Mouse (Mus musculus) hindbrain, embryonic 15.5 days (tissue): ENCODE results near the gene Cript. TPM values are rescaled to one million over a fixed set of nuclear protein-coding genes. Genes with fewer than 3 reads are reported as not detected.
A peak's percentile ranks its signal among the peaks of the same experiment; 100 is the strongest.

Experiments used
- ATAC-seq: fragments of 200-750 bp; cut with Nextera tagmentation; 2 replicates; pipeline ENCODE4 v1.8.0; 2017; ENCODE audit warnings: low read depth, moderate number of reproducible peaks, moderate TSS enrichment; ENCODE audit not compliant: low FRiP score
- H3K27ac ChIP-seq: fragments of 300-500 bp; sonication (generic); replicated peaks from 2 replicates; pipeline ENCODE4 v1.5.1; 2015; ENCODE audit warnings: mild to moderate bottlenecking, inconsistent platforms
- H3K27me3 ChIP-seq: fragments of 300-500 bp; sonication (generic); 2 replicates; pipeline ENCODE4 v1.6.1; 2015; ENCODE audit warnings: control low read depth, inconsistent platforms
- H3K36me3 ChIP-seq: fragments of 300-500 bp; sonication (generic); 2 replicates; pipeline ENCODE4 v1.6.1; 2015; ENCODE audit warnings: control low read depth, inconsistent platforms
- H3K4me1 ChIP-seq: fragments of 300-500 bp; sonication (generic); replicated peaks from 2 replicates; pipeline ENCODE4 v1.6.1; 2015; ENCODE audit warnings: control low read depth, inconsistent platforms
- H3K4me2 ChIP-seq: fragments of 300-500 bp; sonication (generic); 2 replicates; pipeline ENCODE4 v1.6.1; 2015; ENCODE audit warnings: moderate library complexity, mild to moderate bottlenecking, inconsistent platforms
- H3K4me3 ChIP-seq: fragments of 300-500 bp; sonication (generic); 2 replicates; pipeline ENCODE4 v1.5.1; 2015; ENCODE audit warnings: mild to moderate bottlenecking, inconsistent platforms
- H3K9ac ChIP-seq: fragments of 300-500 bp; sonication (generic); 2 replicates; pipeline ENCODE4 v1.6.1; 2015; ENCODE audit warnings: inconsistent platforms
- H3K9me3 ChIP-seq: fragments of 300-500 bp; sonication (generic); 2 replicates; pipeline ENCODE4 v1.6.1; 2016; ENCODE audit warnings: control low read depth, inconsistent platforms
- WGBS: fragments of 180-500 bp; shearing (Covaris S2); methylation state at CpG from one replicate; pipeline ENCODE4 v1.1.7; 2015; 5-methylcytosine and 5-hydroxymethylcytosine counted together
- polyA plus RNA-seq: library from polyadenylated mRNA; unstranded; fragments of >200 nt; fragmentation: Nextera tagmentation; extraction: Ambion mirVana; gene quantifications from 2 replicates; pipeline ENCODE4 v1.2.1, GENCODE M21; 2015

Cript gene
- polyA plus RNA-seq: 192 and 200 TPM in 2 replicates

DNA sequence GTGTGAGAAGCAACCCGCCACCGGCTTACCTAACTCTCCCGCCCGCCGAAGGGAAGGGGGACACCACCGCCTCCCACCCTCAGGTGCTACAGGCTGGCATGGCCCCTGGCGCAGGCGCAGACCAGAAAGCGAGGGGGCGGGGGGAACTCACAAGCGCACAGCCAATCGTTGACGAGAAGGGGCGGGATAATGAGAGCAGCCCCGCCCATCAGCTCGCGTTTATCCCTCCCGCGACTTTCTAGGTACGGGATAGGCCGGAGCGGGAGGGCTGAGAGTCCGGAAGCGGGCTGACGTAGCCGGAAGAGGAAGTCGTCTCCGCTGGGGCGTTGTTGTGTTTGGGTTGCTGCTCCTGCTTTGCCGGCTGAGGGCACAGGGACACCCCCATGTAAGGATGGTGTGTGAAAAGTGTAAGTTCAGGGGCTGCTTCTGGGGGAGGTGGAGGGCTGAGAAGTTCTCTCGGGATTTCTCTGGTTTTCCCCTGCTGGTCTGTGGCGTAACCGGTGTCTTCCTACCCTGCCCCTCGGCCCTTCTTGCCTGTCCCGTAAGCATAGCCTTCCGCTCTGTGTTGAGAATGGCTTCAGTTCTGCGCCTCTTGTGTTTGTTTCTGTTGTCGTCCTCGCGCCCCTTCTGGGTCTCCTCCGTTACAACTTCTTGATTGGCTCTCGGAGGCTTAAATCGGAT is at the start of gene Cript, which contains the start of gene Pigf:
Gene Cript, plus strand, starts transcription at position 282 of the 681 bp plus-strand sequence.
Gene Pigf, minus strand, starts transcription at position 138 of the 681 bp plus-strand sequence.
- Histone ChIP-seq H3K4me3 (peak within 1 kb of the TSS; percentile 53), H3K27ac (peak within 1 kb of the TSS; percentile 69), H3K9me3 (no peaks in the 10 kb centered on the region), H3K4me2 (peak within 1 kb of the TSS; percentile 84), H3K27me3 (no peaks in the 10 kb centered on the region), H3K36me3 (peaks cover 12% of the 10 kb centered on the region), H3K4me1 (peaks cover 20% of the 10 kb centered on the region), H3K9ac (peak within 1 kb of the TSS; percentile 63)
- ATAC-seq: peak; percentile 100
- under 1% methylated on average over 43 of the region's 43 CpGs for WGBS

DNA sequence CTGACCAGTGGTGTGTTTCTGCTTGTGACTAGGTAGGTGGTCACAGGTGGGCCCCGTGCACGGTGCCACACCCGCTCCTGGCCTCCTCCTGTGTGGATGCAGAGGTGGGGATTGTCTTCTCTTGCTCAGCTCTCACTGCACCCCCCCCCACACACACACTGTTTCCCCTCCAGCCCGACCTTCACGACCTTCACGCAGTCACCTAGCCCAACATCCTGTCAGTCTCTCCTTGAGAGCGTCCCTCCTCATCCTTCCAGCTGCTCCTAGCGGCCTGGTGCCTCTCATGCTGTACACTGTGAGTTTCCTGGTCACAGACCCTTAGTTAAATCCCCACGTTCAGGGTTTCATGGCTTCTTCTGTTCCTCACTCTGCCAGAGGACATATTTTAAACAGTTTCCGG is 49.0 kb upstream of the Cript start:
- Histone ChIP-seq H3K27me3 (no peaks in the 10 kb centered on the region), H3K4me1 (no peaks in the 10 kb centered on the region), H3K4me2 (no peak overlapping the region), H3K9ac (no peak overlapping the region), H3K27ac (no peak overlapping the region), H3K36me3 (no peaks in the 10 kb centered on the region), H3K9me3 (no peaks in the 10 kb centered on the region), H3K4me3 (no peak overlapping the region)
- no peak for ATAC-seq
- 83% methylated on average over 10 of the region's 10 CpGs for WGBS

DNA sequence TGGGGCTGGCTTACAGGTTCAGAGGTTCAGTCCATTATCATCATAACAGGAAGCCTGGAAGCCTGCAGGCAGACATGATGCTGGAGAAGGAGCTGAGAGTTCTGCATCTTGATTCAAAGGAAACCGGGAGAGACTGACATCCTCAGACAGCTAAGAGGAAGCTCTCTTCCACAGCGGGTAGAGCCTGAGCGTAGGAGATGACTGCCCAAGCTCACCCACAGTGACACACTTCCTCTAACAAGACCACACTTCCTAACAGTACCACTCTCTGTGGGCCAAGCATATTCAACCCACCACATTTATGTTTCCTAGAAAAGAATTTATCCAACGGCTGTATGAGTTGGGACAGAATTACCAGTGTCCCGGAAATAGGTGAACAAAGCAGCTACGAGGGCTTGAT is 46.9 kb upstream of the Cript start:
- Histone ChIP-seq H3K27ac (no peak overlapping the region), H3K4me2 (no peak overlapping the region), H3K27me3 (no peaks in the 10 kb centered on the region), H3K9me3 (no peaks in the 10 kb centered on the region), H3K36me3 (no peaks in the 10 kb centered on the region), H3K4me3 (no peak overlapping the region), H3K9ac (no peak overlapping the region), H3K4me1 (no peaks in the 10 kb centered on the region)
- 90% methylated on average over 6 of the region's 6 CpGs for WGBS
- no peak for ATAC-seq

DNA sequence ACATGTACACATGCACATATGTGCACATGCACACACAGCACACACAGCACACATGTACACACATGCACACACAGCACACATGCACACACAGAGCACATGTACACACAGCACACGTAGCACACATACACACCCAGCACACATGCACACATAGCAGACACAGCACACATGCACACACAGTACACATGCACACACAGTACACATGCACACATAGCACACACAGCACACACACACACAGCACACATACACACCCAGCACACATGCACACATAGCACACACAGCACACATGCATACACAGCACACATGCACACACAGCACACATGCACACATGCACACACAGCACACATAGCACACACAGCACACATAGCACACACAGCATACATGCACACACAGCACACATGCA is 44.1 kb upstream of the Cript start:
- H3K4me1 ChIP-seq: peaks cover 6% of the 10 kb centered on the region
- H3K4me2 ChIP-seq: no peak overlapping the region
- 92% methylated on average over 1 of the region's 1 CpGs for WGBS
- no peaks in the 10 kb centered on the region for H3K27me3 ChIP-seq
- H3K9me3 ChIP-seq: no peaks in the 10 kb centered on the region
- H3K4me3 ChIP-seq: no peak overlapping the region
- H3K9ac ChIP-seq: no peak overlapping the region
- H3K27ac ChIP-seq: no peak overlapping the region
- ATAC-seq: no peak
- no peaks in the 10 kb centered on the region for H3K36me3 ChIP-seq

DNA sequence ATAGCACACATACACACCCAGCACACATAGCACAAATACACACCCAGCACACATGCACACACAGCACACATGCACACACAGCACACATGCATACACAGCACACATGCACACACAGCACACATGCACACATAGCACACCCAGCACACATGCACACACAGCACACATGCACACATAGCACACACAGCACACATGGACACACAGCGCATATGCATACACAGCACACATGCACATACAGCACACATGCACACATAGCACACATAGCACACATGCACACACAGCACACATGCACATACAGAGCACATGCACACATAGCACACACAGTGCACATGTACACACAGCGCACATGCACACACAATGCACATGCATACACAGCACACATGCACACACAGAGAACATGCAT is 43.6 kb upstream of the Cript start:
- no peak for ATAC-seq
- no peaks in the 10 kb centered on the region for H3K36me3 ChIP-seq
- WGBS: 97% methylated on average over 2 of the region's 2 CpGs

DNA sequence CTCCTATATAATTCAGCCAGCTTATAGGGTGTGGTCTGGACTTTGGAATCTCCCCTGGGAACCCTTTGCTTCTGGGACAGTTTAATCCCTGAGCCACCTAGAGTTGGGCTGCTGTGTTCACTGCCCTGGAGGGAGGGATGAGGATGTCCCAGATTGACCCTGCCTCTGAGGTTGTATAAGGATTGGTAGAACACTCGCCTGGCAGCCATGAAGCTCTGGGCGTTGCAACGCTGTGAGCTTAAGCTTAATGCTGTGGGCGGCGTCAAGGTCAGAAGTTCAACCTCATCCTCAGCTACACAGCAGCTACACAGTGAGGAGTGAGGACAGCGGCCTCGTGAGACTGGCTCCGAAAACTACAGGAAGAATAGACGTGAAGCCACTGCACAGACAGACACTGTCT is 42.9 kb upstream of the Cript start:
- ATAC-seq: no peak
- WGBS: 67% methylated on average over 9 of the region's 9 CpGs
- Histone ChIP-seq H3K27ac (no peak overlapping the region), H3K9ac (no peak overlapping the region), H3K4me1 (peaks cover 17% of the 10 kb centered on the region), H3K27me3 (no peaks in the 10 kb centered on the region), H3K9me3 (no peaks in the 10 kb centered on the region), H3K4me3 (no peak overlapping the region), H3K4me2 (no peak overlapping the region), H3K36me3 (no peaks in the 10 kb centered on the region)

More for the DNA sequence above, 43.6 kb upstream of the Cript start:
- no peak overlapping the region for H3K9ac ChIP-seq
- H3K4me2 ChIP-seq: no peak overlapping the region
- H3K4me1 ChIP-seq: peaks cover 11% of the 10 kb centered on the region
- H3K9me3 ChIP-seq: no peaks in the 10 kb centered on the region
- no peaks in the 10 kb centered on the region for H3K27me3 ChIP-seq
- H3K4me3 ChIP-seq: no peak overlapping the region
- no peak overlapping the region for H3K27ac ChIP-seq

DNA sequence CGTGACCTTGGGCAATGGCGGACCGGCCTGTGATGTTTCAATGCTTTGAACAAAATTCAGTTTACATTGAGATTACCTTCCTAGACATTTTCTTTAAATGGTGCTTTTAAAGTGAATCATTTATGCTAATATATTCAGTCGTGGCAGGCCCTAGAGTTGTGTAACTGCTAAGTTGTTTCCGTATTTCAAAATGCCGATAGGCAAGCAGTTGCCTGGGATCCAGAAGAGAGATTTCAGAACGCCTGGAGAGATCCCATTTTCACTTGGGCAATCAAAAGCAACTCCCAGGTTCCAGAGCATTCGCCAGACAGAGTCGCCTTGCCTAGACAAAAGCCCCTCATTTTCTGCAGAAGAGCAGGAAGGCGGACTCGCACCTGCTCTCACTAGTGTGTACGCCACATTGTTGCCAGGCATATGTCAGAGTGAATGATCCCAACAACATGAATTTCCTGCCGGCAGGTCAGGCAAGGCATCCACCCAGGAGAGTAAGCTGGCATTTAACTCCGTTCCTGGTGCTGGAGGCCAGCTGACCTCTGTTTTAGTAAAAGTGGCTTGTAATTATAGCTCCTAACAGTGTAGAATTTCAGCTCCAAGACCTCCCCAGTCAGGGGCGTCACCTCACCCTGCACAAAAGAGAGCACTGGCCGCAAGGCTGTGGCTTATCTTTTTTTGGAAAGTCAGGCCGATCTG is 38.8 kb upstream of the Cript start:
- ATAC-seq: peak; percentile 52; the same call in 1 of the 2 replicates
- no peak overlapping the region for H3K9ac ChIP-seq
- H3K4me1 ChIP-seq: peaks cover 29% of the 10 kb centered on the region
- peak overlapping the region; percentile 5; the same call in 1 of the 2 replicates for H3K4me2 ChIP-seq
- H3K4me3 ChIP-seq: no peak overlapping the region
- 33% methylated on average over 17 of the region's 17 CpGs for WGBS
- no peaks in the 10 kb centered on the region for H3K36me3 ChIP-seq
- no peak overlapping the region; the same call in 1 of the 2 replicates for H3K27ac ChIP-seq
- H3K27me3 ChIP-seq: no peaks in the 10 kb centered on the region
- no peaks in the 10 kb centered on the region for H3K9me3 ChIP-seq

DNA sequence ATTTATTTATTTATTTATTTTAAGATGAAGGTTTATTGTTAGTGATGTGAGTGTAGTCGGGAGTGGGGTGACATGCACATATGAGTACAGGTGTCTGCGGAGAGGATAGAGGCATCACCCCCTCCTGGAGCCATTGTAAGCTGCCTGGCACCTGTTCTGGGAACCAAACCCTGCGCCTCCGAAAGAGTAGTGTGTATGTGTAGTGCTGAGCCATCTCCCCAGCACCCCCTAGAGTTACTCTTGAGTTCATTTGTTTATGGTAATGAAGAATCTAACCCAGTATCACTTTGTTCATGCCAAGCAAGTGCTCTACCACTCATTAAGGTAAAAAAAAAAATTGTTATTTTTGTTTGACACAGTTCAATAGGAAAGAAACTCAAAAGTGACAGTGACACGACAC is 37.2 kb upstream of the Cript start:
- H3K4me1 ChIP-seq: peaks cover 29% of the 10 kb centered on the region
- no peak overlapping the region for H3K27ac ChIP-seq
- no peak overlapping the region for H3K4me3 ChIP-seq
- H3K27me3 ChIP-seq: no peaks in the 10 kb centered on the region
- no peak overlapping the region for H3K9ac ChIP-seq
- no peak for ATAC-seq
- H3K36me3 ChIP-seq: no peaks in the 10 kb centered on the region
- H3K4me2 ChIP-seq: no peak overlapping the region
- WGBS: 76% methylated on average over 5 of the region's 5 CpGs
- no peaks in the 10 kb centered on the region for H3K9me3 ChIP-seq

DNA sequence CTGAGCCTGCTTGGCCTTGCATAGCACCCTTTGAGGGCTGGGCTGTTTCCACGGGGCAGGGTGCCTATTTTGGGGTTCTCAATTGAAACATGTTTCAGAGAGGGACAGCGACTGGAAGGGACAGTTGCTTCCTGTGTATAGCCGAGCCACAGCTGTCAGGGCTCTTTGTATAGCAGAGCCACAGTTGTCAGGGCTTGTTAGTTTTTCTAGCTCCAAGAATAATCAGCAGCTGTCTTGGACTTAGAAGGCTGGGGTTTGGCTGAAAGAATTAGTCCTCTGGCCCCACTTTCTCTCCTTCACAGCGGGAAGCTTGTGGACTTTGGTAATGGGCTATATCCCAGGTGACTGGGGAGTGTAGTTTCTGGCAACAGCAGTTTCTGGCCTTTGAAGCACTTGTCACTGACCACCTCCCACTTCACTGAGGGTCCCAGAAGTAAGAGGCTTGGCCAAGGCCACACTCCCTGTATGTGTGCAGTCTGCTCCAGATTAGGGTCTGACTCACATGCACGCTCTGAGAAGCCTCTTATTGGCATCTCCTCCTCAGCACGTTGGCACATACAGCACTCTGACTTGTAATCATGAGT is 36.7 kb upstream of the Cript start:
- Histone ChIP-seq H3K4me2 (no peak overlapping the region), H3K9me3 (no peaks in the 10 kb centered on the region), H3K27me3 (no peaks in the 10 kb centered on the region), H3K4me3 (no peak overlapping the region), H3K9ac (no peak overlapping the region), H3K4me1 (peaks cover 29% of the 10 kb centered on the region), H3K27ac (no peak overlapping the region), H3K36me3 (no peaks in the 10 kb centered on the region)
- 0 out of 2 replicates have a peak, but pooled peaks have one; percentile 37 for ATAC-seq
- 52% methylated on average over 6 of the region's 6 CpGs for WGBS

DNA sequence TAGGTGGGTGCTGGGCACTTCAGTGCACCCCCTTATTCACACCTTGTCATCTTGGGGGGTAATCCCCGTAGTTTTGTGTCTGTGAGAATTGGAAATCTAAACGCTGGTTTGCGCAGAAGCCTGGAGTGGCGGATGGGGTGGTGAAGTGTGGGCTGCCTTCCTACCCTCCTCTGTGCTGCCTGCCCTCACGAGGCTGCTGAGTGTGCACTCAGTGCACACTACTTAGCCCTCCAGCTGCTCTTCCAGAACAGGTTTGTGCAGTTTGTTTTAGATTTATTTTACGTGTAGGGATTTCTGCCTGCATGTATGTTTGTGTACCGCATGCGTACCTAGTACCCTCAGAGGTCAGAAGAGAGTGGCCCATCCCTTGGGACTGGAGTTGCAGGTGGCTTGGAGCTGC is 34.0 kb upstream of the Cript start:
- WGBS: 95% methylated on average over 8 of the region's 8 CpGs
- no peak overlapping the region for H3K27ac ChIP-seq
- H3K4me3 ChIP-seq: no peak overlapping the region
- H3K9me3 ChIP-seq: no peaks in the 10 kb centered on the region
- no peak overlapping the region for H3K9ac ChIP-seq
- H3K27me3 ChIP-seq: no peaks in the 10 kb centered on the region
- ATAC-seq: no peak
- no peak overlapping the region for H3K4me2 ChIP-seq
- H3K36me3 ChIP-seq: no peaks in the 10 kb centered on the region
- peaks cover 22% of the 10 kb centered on the region for H3K4me1 ChIP-seq

DNA sequence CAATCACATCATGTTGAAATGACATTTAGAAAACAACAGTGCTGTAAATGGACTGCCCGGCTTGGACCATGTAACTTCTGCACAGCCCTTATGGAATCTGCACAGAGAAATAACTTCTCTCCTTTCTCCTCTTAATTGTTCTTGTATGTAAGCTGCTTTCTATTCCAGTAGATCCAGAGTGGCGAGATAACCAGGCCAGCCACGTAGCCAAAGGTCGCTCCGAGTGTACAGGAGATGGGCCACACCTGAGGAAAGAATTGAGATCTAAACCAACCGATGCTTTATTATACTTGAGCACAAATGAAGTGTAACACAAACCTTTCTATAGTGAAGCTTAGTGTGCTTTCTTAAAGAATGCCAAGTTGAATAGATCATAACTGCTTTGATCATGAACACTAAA is 28.0 kb upstream of the Cript start:
- H3K27me3 ChIP-seq: no peaks in the 10 kb centered on the region
- H3K36me3 ChIP-seq: 0 out of 2 replicates have a peak, but pooled peaks cover 10% of the 10 kb centered on the region
- H3K9ac ChIP-seq: no peak overlapping the region
- 93% methylated on average over 6 of the region's 6 CpGs for WGBS
- no peaks in the 10 kb centered on the region for H3K4me1 ChIP-seq
- H3K9me3 ChIP-seq: no peaks in the 10 kb centered on the region
- no peak overlapping the region for H3K27ac ChIP-seq
- ATAC-seq: no peak
- H3K4me3 ChIP-seq: no peak overlapping the region
- no peak overlapping the region for H3K4me2 ChIP-seq

DNA sequence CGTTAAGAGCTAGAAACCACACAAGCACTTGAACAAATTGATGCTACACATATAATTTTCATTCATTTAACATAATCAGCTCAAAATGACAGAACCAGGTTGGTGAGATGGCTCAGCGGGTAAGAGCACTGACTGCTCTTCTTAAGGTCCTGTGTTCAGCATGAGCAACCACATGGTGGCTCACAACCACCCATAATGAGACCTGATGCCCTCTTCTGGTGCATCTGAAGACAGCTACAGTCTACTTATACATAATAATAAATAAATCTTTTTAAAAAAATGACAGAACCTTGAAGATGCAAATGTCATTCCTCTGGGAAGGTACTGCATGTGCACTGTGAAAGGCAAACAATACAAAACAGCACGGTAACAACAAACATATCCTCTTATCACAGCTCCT is 16.4 kb upstream of the Cript start:
- Histone ChIP-seq H3K36me3 (peaks cover 8% of the 10 kb centered on the region), H3K9me3 (no peaks in the 10 kb centered on the region), H3K4me1 (no peaks in the 10 kb centered on the region), H3K27me3 (no peaks in the 10 kb centered on the region), H3K4me3 (no peak overlapping the region), H3K4me2 (no peak overlapping the region), H3K27ac (no peak overlapping the region), H3K9ac (no peak overlapping the region)
- WGBS: 88% methylated on average over 3 of the region's 3 CpGs
- no peak for ATAC-seq
